Mouse (Mus musculus): ENCODE data around the gene Arid1b.

DNA sequence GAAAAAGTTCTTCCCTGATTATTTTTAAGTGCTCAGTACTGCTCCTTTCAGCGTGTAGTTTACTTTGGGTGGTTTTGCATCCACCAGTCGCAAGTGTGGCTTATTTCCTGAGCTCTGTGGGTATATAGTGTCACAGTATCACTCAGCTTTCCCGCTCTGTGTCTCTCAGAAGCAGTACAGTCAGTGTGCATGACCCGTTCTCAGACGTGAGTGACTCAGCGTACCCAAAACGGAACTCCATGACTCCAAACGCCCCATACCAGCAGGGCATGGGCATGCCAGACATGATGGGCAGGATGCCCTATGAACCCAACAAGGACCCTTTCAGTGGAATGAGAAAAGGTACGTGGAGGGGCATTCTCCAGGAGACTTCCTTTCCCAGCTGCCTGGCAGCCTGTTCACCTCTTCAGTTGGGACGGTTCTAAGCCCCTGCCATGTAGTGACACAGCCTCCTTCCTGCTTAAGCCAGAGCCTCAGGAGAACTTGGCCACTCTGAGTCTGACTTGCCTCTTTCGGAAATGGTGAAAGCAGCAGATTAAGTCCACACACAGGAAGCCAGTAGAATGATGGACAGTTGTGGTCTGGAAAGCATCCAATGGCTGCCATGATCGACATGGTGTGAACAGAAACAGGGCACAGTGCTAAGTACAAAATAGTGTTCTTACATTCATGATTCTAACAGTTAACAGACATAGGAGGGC lies 333.5 kb downstream of the Arid1b start:
- no peak for TF ChIP-seq GATA1 (IDR thresholded peaks at IDR 0.05; ENCODE audit: low read length)
- TF ChIP-seq TAL1 (IDR thresholded peaks at IDR 0.05; ENCODE audit: low read length): no peak
